Mouse (Mus musculus): ENCODE measurements around the gene Slc23a2. TPM values are rescaled to one million over a fixed set of nuclear protein-coding genes. Genes with fewer than 3 reads are reported as not detected.
A peak's percentile ranks its signal among the peaks of the same experiment; 100 is the strongest.

The Slc23a2 gene
- polyA plus RNA-seq, 1 experiment from 2014 or later = 5.6 TPM

DNA sequence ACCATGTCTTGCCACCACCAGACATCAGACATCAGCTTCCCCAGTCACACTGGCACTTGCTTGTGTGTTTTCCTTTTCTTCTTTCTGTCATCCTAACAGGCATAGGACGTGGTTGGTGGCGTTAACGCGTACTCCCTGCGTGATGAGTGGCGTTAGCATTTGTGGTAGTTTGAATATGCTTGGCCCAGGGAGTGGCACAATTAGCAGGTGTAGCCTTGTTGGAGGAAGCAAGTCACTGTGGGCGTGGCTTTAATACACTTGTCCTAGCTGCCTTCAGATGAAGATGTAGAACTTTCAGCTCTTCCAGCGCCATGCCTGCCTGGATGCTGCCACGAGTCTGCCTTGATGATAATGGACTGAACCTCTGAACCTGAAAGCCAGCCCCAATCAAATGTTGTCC is 32.5 kb upstream of the Slc23a2 start:
- no peak for ATAC-seq (ENCODE audit: low FRiP score, low TSS enrichment)
- Histone ChIP-seq H3K9ac (ENCODE audit: low read length) (no peak overlapping the region), H3K4me2 (replicated peaks; ENCODE audit: low read depth) (no peak overlapping the region), H3K9me3 (ENCODE audit: control insufficient read depth, low read length) (no peaks in the 10 kb centered on the region), H3K36me3 (ENCODE audit: control insufficient read depth, insufficient read depth, low read length) (no peaks in the 10 kb centered on the region), H3K4me1 (replicated peaks; ENCODE audit: control insufficient read depth, insufficient read depth) (no peaks in the 10 kb centered on the region), H3K27me3 (ENCODE audit: control insufficient read depth, insufficient read depth, low read length) (no peaks in the 10 kb centered on the region), H3K27ac (replicated peaks) (no peak overlapping the region), H3K4me3 (ENCODE audit: low read depth, low read length) (no peak overlapping the region)
- DNase-seq (ENCODE audit: low spot score) = no peak
- WGBS = 78% methylated on average over 9 of the region's 9 CpGs
- TF ChIP-seq EP300 (optimal IDR thresholded peaks at IDR 0.05) = no peak
- no peak for TF ChIP-seq CTCF (IDR thresholded peaks at IDR 0.05; ENCODE audit: low read depth)

GRCm38 (mm10) chr2:132176289-132176848 is 31.5 kb upstream of the Slc23a2 start:
- no peaks in the 10 kb centered on the region for H3K27me3 ChIP-seq (ENCODE audit: control insufficient read depth, insufficient read depth, low read length)
- H3K36me3 ChIP-seq (ENCODE audit: control insufficient read depth, insufficient read depth, low read length) = no peaks in the 10 kb centered on the region
- peak; percentile 18; the same call in 1 of the 2 replicates for ATAC-seq (ENCODE audit: low FRiP score, low TSS enrichment)
- no peak overlapping the region for H3K4me2 ChIP-seq (replicated peaks; ENCODE audit: low read depth)
- peak; percentile 25 for DNase-seq (ENCODE audit: low spot score)
- no peak overlapping the region for H3K27ac ChIP-seq (replicated peaks)
- no peaks in the 10 kb centered on the region for H3K4me1 ChIP-seq (replicated peaks; ENCODE audit: control insufficient read depth, insufficient read depth)
- TF ChIP-seq EP300 (optimal IDR thresholded peaks at IDR 0.05) (no peak), CTCF (IDR thresholded peaks at IDR 0.05; ENCODE audit: low read depth) (no peak)
- no peaks in the 10 kb centered on the region for H3K9me3 ChIP-seq (ENCODE audit: control insufficient read depth, low read length)
- no peak overlapping the region for H3K9ac ChIP-seq (ENCODE audit: low read length)
- 35% methylated on average over 3 of the region's 3 CpGs for WGBS
- H3K4me3 ChIP-seq (ENCODE audit: low read depth, low read length) = no peak overlapping the region

DNA sequence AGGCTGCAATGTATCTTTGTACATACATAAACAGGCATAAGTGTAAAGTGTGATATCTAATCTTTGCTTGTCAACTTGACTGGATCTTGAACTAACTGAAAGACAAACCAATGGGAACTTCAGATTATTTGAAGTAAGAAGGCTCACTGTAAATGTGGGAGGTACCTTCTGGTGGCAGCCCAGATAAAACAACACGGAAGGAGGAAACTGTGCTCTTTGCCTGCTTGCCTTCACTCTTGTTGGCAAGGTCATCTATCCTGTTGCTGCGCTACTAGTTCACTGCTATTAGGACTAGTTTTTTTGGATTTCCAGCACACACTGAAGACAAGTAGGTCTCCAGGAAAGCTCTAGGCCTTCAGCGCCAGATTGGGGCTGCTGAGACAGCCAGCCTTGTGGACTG is 29.1 kb upstream of the Slc23a2 start:
- no peak overlapping the region for H3K4me2 ChIP-seq (replicated peaks; ENCODE audit: low read depth)
- DNase-seq (ENCODE audit: low spot score) = no peak
- no peak overlapping the region for H3K4me3 ChIP-seq (ENCODE audit: low read depth, low read length)
- H3K9ac ChIP-seq (ENCODE audit: low read length) = no peak overlapping the region
- TF ChIP-seq CTCF (IDR thresholded peaks at IDR 0.05; ENCODE audit: low read depth) = no peak
- ATAC-seq (ENCODE audit: low FRiP score, low TSS enrichment) = no peak
- WGBS = 90% methylated on average over 3 of the region's 3 CpGs
- H3K27ac ChIP-seq (replicated peaks) = no peak overlapping the region
- H3K27me3 ChIP-seq (ENCODE audit: control insufficient read depth, insufficient read depth, low read length) = no peaks in the 10 kb centered on the region
- no peaks in the 10 kb centered on the region for H3K9me3 ChIP-seq (ENCODE audit: control insufficient read depth, low read length)
- no peaks in the 10 kb centered on the region for H3K4me1 ChIP-seq (replicated peaks; ENCODE audit: control insufficient read depth, insufficient read depth)
- H3K36me3 ChIP-seq (ENCODE audit: control insufficient read depth, insufficient read depth, low read length) = no peaks in the 10 kb centered on the region

DNA sequence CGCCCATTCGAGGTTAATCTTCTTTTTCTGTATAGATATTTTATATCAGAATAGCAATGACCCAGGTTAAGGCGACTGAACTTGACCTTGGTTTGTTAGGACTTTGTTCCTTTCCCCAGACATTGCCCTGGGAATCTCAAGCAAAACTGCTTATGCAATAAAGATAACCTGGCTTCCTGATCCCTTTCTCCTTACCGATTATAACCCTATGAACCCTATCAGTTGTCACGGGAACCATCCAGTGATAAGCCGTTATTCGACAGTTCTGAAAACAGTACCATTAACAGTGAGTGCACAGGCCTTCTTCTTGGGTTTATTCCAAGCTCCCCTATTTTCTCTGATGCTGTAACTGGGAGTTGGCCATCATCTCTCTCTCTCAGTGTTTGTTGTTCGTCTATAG is 27.0 kb upstream of the Slc23a2 start:
- H3K36me3 ChIP-seq (ENCODE audit: control insufficient read depth, insufficient read depth, low read length) = no peaks in the 10 kb centered on the region
- no peak overlapping the region for H3K9ac ChIP-seq (ENCODE audit: low read length)
- H3K4me1 ChIP-seq (replicated peaks; ENCODE audit: control insufficient read depth, insufficient read depth) = no peaks in the 10 kb centered on the region
- WGBS = 64% methylated on average over 8 of the region's 8 CpGs
- no peaks in the 10 kb centered on the region for H3K27me3 ChIP-seq (ENCODE audit: control insufficient read depth, insufficient read depth, low read length)
- ATAC-seq (ENCODE audit: low FRiP score, low TSS enrichment) = no peak
- DNase-seq (ENCODE audit: low spot score) = no peak
- H3K27ac ChIP-seq (replicated peaks) = no peak overlapping the region
- H3K4me3 ChIP-seq (ENCODE audit: low read depth, low read length) = no peak overlapping the region
- no peak overlapping the region for H3K4me2 ChIP-seq (replicated peaks; ENCODE audit: low read depth)
- no peaks in the 10 kb centered on the region for H3K9me3 ChIP-seq (ENCODE audit: control insufficient read depth, low read length)
- TF ChIP-seq CTCF (IDR thresholded peaks at IDR 0.05; ENCODE audit: low read depth) (no peak), EP300 (optimal IDR thresholded peaks at IDR 0.05) (no peak)

- DNase-seq (ENCODE audit: low spot score) = no peak
Observed at GRCm38 (mm10) chr2:132169150-132169549, 24.2 kb upstream of the Slc23a2 start.

GRCm38 (mm10) chr2:132163626-132164025 is 18.7 kb upstream of the Slc23a2 start:
- WGBS = 89% methylated on average over 1 of the region's 1 CpGs

More at GRCm38 (mm10) chr2:132169150-132169549, 24.2 kb upstream of the Slc23a2 start:
- Histone ChIP-seq H3K9ac (ENCODE audit: low read length) (no peak overlapping the region), H3K9me3 (ENCODE audit: control insufficient read depth, low read length) (no peaks in the 10 kb centered on the region), H3K4me1 (replicated peaks; ENCODE audit: control insufficient read depth, insufficient read depth) (no peaks in the 10 kb centered on the region), H3K27me3 (ENCODE audit: control insufficient read depth, insufficient read depth, low read length) (no peaks in the 10 kb centered on the region), H3K4me2 (replicated peaks; ENCODE audit: low read depth) (no peak overlapping the region), H3K36me3 (ENCODE audit: control insufficient read depth, insufficient read depth, low read length) (no peaks in the 10 kb centered on the region), H3K27ac (replicated peaks) (no peak overlapping the region), H3K4me3 (ENCODE audit: low read depth, low read length) (no peak overlapping the region)
- 74% methylated on average over 7 of the region's 7 CpGs for WGBS
- TF ChIP-seq CTCF (IDR thresholded peaks at IDR 0.05; ENCODE audit: low read depth) = no peak
- no peak for ATAC-seq (ENCODE audit: low FRiP score, low TSS enrichment)

More at GRCm38 (mm10) chr2:132163626-132164025, 18.7 kb upstream of the Slc23a2 start:
- TF ChIP-seq EP300 (optimal IDR thresholded peaks at IDR 0.05) = no peak
- no peak for TF ChIP-seq CTCF (IDR thresholded peaks at IDR 0.05; ENCODE audit: low read depth)
- H3K36me3 ChIP-seq (ENCODE audit: control insufficient read depth, insufficient read depth, low read length) = no peaks in the 10 kb centered on the region
- no peak overlapping the region for H3K9ac ChIP-seq (ENCODE audit: low read length)
- no peaks in the 10 kb centered on the region for H3K27me3 ChIP-seq (ENCODE audit: control insufficient read depth, insufficient read depth, low read length)
- no peak overlapping the region for H3K4me3 ChIP-seq (ENCODE audit: low read depth, low read length)
- H3K27ac ChIP-seq (replicated peaks) = no peak overlapping the region
- H3K4me1 ChIP-seq (replicated peaks; ENCODE audit: control insufficient read depth, insufficient read depth) = no peaks in the 10 kb centered on the region
- no peak for ATAC-seq (ENCODE audit: low FRiP score, low TSS enrichment)
- H3K4me2 ChIP-seq (replicated peaks; ENCODE audit: low read depth) = no peak overlapping the region
- no peak for DNase-seq (ENCODE audit: low spot score)
- no peaks in the 10 kb centered on the region for H3K9me3 ChIP-seq (ENCODE audit: control insufficient read depth, low read length)

Data from stomach, postnatal 0 days (tissue).